Mouse (Mus musculus) neural tube, embryonic 15.5 days (tissue): ENCODE results near the gene 4933415A04Rik. TPM values are rescaled to one million over a fixed set of nuclear protein-coding genes. Genes with fewer than 3 reads are reported as not detected.
A peak's percentile ranks its signal among the peaks of the same experiment; 100 is the strongest.

ENCODE experiments used
- ATAC-seq: fragments of 200-750 bp; cut with Nextera tagmentation; 2 replicates; pipeline ENCODE4 v1.8.0; 2017; ENCODE audit warnings: mild to moderate bottlenecking, moderate TSS enrichment, moderate library complexity; ENCODE audit not compliant: low FRiP score
- H3K27ac ChIP-seq: fragments of 300-500 bp; sonication (generic); replicated peaks from 2 replicates; pipeline ENCODE4 v1.5.1; 2015; ENCODE audit warnings: mild to moderate bottlenecking, inconsistent platforms
- H3K27me3 ChIP-seq: fragments of 300-500 bp; sonication (generic); replicated peaks from 2 replicates; pipeline ENCODE4 v1.6.1; 2015; ENCODE audit warnings: inconsistent platforms
- H3K36me3 ChIP-seq: fragments of 300-500 bp; sonication (generic); 2 replicates; pipeline ENCODE4 v1.6.1; 2015; ENCODE audit warnings: inconsistent platforms
- H3K4me1 ChIP-seq: fragments of 300-500 bp; sonication (generic); 2 replicates; pipeline ENCODE4 v1.6.1; 2015; ENCODE audit warnings: inconsistent platforms
- H3K4me2 ChIP-seq: fragments of 300-500 bp; sonication (generic); 2 replicates; pipeline ENCODE4 v1.6.1; 2015; ENCODE audit warnings: inconsistent platforms, mild to moderate bottlenecking, moderate library complexity
- H3K4me3 ChIP-seq: fragments of 300-500 bp; sonication (generic); replicated peaks from 2 replicates; pipeline ENCODE4 v1.5.1; 2015; ENCODE audit warnings: mild to moderate bottlenecking, inconsistent platforms
- H3K9ac ChIP-seq: fragments of 300-500 bp; sonication (generic); replicated peaks from 2 replicates; pipeline ENCODE4 v1.6.1; 2015; ENCODE audit warnings: mild to moderate bottlenecking, inconsistent platforms
- H3K9me3 ChIP-seq: fragments of 300-500 bp; sonication (generic); replicated peaks from 2 replicates; pipeline ENCODE4 v1.6.1; 2016; ENCODE audit warnings: inconsistent platforms
- WGBS: fragments of 180-500 bp; shearing (Covaris S2); methylation state at CpG from one replicate; pipeline ENCODE4 v1.1.7; 2015; ENCODE audit warnings: mixed read lengths; 5-methylcytosine and 5-hydroxymethylcytosine counted together
- polyA plus RNA-seq: library from polyadenylated mRNA; unstranded; fragments of >200 nt; fragmentation: Nextera tagmentation; extraction: Ambion mirVana; gene quantifications from 2 replicates; pipeline ENCODE4 v1.2.1, GENCODE M21; 2015

Gene 4933415A04Rik
- polyA plus RNA-seq, 1 experiment from 2014 or later = 2.7 TPM

- Histone ChIP-seq H3K9ac (no peak overlapping the region), H3K4me3 (no peak overlapping the region), H3K27me3 (no peaks in the 10 kb centered on the region), H3K36me3 (no peaks in the 10 kb centered on the region; the same call in 1 of the 2 replicates), H3K4me1 (peaks cover 27% of the 10 kb centered on the region), H3K27ac (no peak overlapping the region), H3K9me3 (no peaks in the 10 kb centered on the region), H3K4me2 (no peak overlapping the region)
- WGBS = 84% methylated on average over 6 of the region's 6 CpGs
- ATAC-seq = no peak
These were observed 34.2 kb upstream of the 4933415A04Rik start for GRCm38 (mm10) chr11:43552675-43553074.

GRCm38 (mm10) chr11:43556538-43556937 lies 30.3 kb upstream of the 4933415A04Rik start:
- WGBS = 90% methylated on average over 11 of the region's 11 CpGs
- no peak overlapping the region for H3K27ac ChIP-seq
- H3K9ac ChIP-seq = no peak overlapping the region
- H3K4me3 ChIP-seq = no peak overlapping the region
- peaks cover 4% of the 10 kb centered on the region; the same call in 1 of the 2 replicates for H3K36me3 ChIP-seq
- peaks cover 7% of the 10 kb centered on the region for H3K4me1 ChIP-seq
- no peaks in the 10 kb centered on the region for H3K9me3 ChIP-seq
- H3K27me3 ChIP-seq = no peaks in the 10 kb centered on the region
- ATAC-seq = no peak
- H3K4me2 ChIP-seq = no peak overlapping the region

- H3K4me1 ChIP-seq = peaks cover 8% of the 10 kb centered on the region; the same call in 1 of the 2 replicates
- H3K27ac ChIP-seq = no peak overlapping the region
- WGBS = 19% methylated on average over 5 of the region's 6 CpGs
- no peak overlapping the region for H3K4me3 ChIP-seq
- no peaks in the 10 kb centered on the region for H3K27me3 ChIP-seq
- peaks cover 4% of the 10 kb centered on the region; the same call in 1 of the 2 replicates for H3K36me3 ChIP-seq
- H3K9me3 ChIP-seq = no peaks in the 10 kb centered on the region
- H3K9ac ChIP-seq = no peak overlapping the region
- ATAC-seq = no peak
- H3K4me2 ChIP-seq = no peak overlapping the region
These were observed 27.1 kb upstream of the 4933415A04Rik start for GRCm38 (mm10) chr11:43559515-43560292.

GRCm38 (mm10) chr11:43563654-43564244 lies 23.1 kb upstream of the 4933415A04Rik start:
- H3K27me3 ChIP-seq = no peaks in the 10 kb centered on the region
- H3K9ac ChIP-seq = no peak overlapping the region
- ATAC-seq = no peak
- no peak overlapping the region for H3K4me3 ChIP-seq
- no peak overlapping the region for H3K27ac ChIP-seq
- 64% methylated on average over 10 of the region's 10 CpGs for WGBS
- H3K4me2 ChIP-seq = no peak overlapping the region
- H3K9me3 ChIP-seq = no peaks in the 10 kb centered on the region
- H3K4me1 ChIP-seq = peaks cover 21% of the 10 kb centered on the region
- H3K36me3 ChIP-seq = no peaks in the 10 kb centered on the region

GRCm38 (mm10) chr11:43565414-43565813 lies 21.4 kb upstream of the 4933415A04Rik start:
- no peak for ATAC-seq
- peaks cover 16% of the 10 kb centered on the region for H3K4me1 ChIP-seq
- no peaks in the 10 kb centered on the region for H3K27me3 ChIP-seq
- WGBS = 29% methylated on average over 2 of the region's 2 CpGs
- H3K4me3 ChIP-seq = no peak overlapping the region
- no peaks in the 10 kb centered on the region for H3K36me3 ChIP-seq
- H3K9me3 ChIP-seq = no peaks in the 10 kb centered on the region
- H3K27ac ChIP-seq = no peak overlapping the region
- H3K4me2 ChIP-seq = peak overlapping the region; percentile 17; the same call in 1 of the 2 replicates
- no peak overlapping the region for H3K9ac ChIP-seq

GRCm38 (mm10) chr11:43565852-43566251 lies 21.0 kb upstream of the 4933415A04Rik start:
- Histone ChIP-seq H3K9me3 (no peaks in the 10 kb centered on the region), H3K4me3 (no peak overlapping the region), H3K27me3 (no peaks in the 10 kb centered on the region), H3K4me2 (peak overlapping the region; percentile 17; the same call in 1 of the 2 replicates), H3K4me1 (peaks cover 16% of the 10 kb centered on the region), H3K36me3 (no peaks in the 10 kb centered on the region), H3K27ac (no peak overlapping the region), H3K9ac (no peak overlapping the region)
- no peak for ATAC-seq
- 22% methylated on average over 8 of the region's 8 CpGs for WGBS

GRCm38 (mm10) chr11:43566696-43567095 lies 20.1 kb upstream of the 4933415A04Rik start:
- H3K27ac ChIP-seq = peak overlapping the region; percentile 23; the same call in 1 of the 2 replicates
- WGBS = 79% methylated on average over 5 of the region's 5 CpGs

GRCm38 (mm10) chr11:43568263-43568662 lies 18.6 kb upstream of the 4933415A04Rik start:
- WGBS = 72% methylated on average over 5 of the region's 5 CpGs
- H3K27ac ChIP-seq = no peak overlapping the region
- no peak overlapping the region for H3K4me3 ChIP-seq
- ATAC-seq = no peak
- H3K9ac ChIP-seq = no peak overlapping the region
- peaks cover 16% of the 10 kb centered on the region for H3K4me1 ChIP-seq
- no peaks in the 10 kb centered on the region for H3K27me3 ChIP-seq
- H3K36me3 ChIP-seq = no peaks in the 10 kb centered on the region
- no peaks in the 10 kb centered on the region for H3K9me3 ChIP-seq
- H3K4me2 ChIP-seq = no peak overlapping the region

More at GRCm38 (mm10) chr11:43566696-43567095, 20.1 kb upstream of the 4933415A04Rik start:
- no peak overlapping the region for H3K4me3 ChIP-seq
- H3K9ac ChIP-seq = no peak overlapping the region
- peaks cover 16% of the 10 kb centered on the region for H3K4me1 ChIP-seq
- no peaks in the 10 kb centered on the region for H3K9me3 ChIP-seq
- H3K4me2 ChIP-seq = no peak overlapping the region
- ATAC-seq = no peak
- H3K36me3 ChIP-seq = no peaks in the 10 kb centered on the region
- H3K27me3 ChIP-seq = no peaks in the 10 kb centered on the region

GRCm38 (mm10) chr11:43569188-43569587 lies 17.7 kb upstream of the 4933415A04Rik start:
- H3K4me2 ChIP-seq = no peak overlapping the region
- 82% methylated on average over 5 of the region's 5 CpGs for WGBS
- H3K4me1 ChIP-seq = peaks cover 12% of the 10 kb centered on the region
- peak overlapping the region; percentile 23; the same call in 1 of the 2 replicates for H3K27ac ChIP-seq
- no peak for ATAC-seq
- H3K36me3 ChIP-seq = no peaks in the 10 kb centered on the region
- H3K9ac ChIP-seq = no peak overlapping the region
- H3K27me3 ChIP-seq = no peaks in the 10 kb centered on the region
- no peak overlapping the region for H3K4me3 ChIP-seq
- no peaks in the 10 kb centered on the region for H3K9me3 ChIP-seq

- Histone ChIP-seq H3K27me3 (no peaks in the 10 kb centered on the region), H3K4me2 (no peak overlapping the region), H3K4me1 (peaks cover 12% of the 10 kb centered on the region), H3K27ac (peak overlapping the region; percentile 39; the same call in 1 of the 2 replicates), H3K9ac (no peak overlapping the region), H3K9me3 (no peaks in the 10 kb centered on the region), H3K36me3 (no peaks in the 10 kb centered on the region), H3K4me3 (no peak overlapping the region)
- no peak for ATAC-seq
- WGBS = 67% methylated on average over 11 of the region's 11 CpGs
These were observed 17.2 kb upstream of the 4933415A04Rik start for GRCm38 (mm10) chr11:43569595-43569994.

- Histone ChIP-seq H3K9ac (no peak overlapping the region), H3K36me3 (0 out of 2 replicates have a peak, but pooled peaks cover 1% of the 10 kb centered on the region), H3K4me2 (peak overlapping the region; percentile 0; the same call in 1 of the 2 replicates), H3K27me3 (no peaks in the 10 kb centered on the region), H3K27ac (peak overlapping the region; percentile 42; the same call in 1 of the 2 replicates), H3K4me1 (peaks cover 10% of the 10 kb centered on the region), H3K9me3 (no peaks in the 10 kb centered on the region), H3K4me3 (no peak overlapping the region)
- no peak for ATAC-seq
- 26% methylated on average over 3 of the region's 3 CpGs for WGBS
These were observed 11.8 kb upstream of the 4933415A04Rik start for GRCm38 (mm10) chr11:43575061-43575375.
